Mouse (Mus musculus) adrenal gland, adult (tissue): ENCODE data around the gene Macf1.
"Not testable (repeated sequence)": the region's sequence is repeated elsewhere in the genome, so short reads cannot be mapped to it uniquely, and the experiment has no call there.

Source experiments
- DNase-seq, 2 experiments: peaks; one replicate each; pipeline ENCODE4 v3.0.0; 2022 to 2023; ENCODE audit warnings: low spot score in 1 of 2; ENCODE audit not compliant: inconsistent age in 2 of 2

The Macf1 gene

DNA sequence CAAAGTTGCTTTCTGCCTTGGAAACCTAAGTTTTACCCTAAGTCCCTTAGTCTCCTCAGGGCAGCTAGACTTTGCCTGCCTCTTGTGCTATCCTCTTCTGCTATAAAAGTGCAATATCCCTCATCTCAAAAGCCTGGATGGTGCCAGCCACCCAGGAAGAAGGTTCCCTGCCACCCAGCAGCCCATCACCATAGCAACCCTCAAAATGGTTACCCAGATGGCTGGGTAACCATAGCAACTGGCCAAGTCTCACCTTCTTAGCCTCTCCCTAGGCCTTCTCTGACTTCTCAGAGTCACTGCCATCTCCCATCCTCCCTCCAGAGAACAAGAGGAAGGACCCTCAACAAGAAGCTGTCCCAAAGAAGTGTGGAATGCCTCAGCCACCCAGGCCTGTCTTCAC lies 13.6 kb downstream of the Macf1 start:
- DNase-seq, result no peak

DNA sequence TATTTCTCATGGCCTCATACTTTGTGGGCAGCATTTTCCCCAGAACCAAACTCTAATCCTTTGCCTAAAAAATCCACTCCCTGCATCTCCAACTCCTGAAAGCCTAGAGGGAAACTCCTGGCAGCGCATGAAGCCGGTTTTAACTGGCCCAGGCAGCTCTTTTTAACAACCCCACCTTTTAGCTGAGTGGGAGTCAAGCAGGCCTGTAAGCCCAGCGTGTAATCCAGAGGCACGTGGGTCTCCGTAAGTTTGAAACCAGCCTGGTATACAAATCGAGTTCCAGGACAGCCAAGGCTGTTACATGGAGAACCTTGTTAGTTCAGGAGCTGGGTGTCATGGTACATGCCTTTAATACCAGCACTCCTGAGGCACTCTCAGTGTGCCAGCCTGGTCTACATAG lies 14.5 kb downstream of the Macf1 start:
- no peak for DNase-seq

GRCm38 (mm10) chr4:123667260-123667867 lies 16.8 kb downstream of the Macf1 start:
- DNase-seq, result peak; percentile 77 to 96

DNA sequence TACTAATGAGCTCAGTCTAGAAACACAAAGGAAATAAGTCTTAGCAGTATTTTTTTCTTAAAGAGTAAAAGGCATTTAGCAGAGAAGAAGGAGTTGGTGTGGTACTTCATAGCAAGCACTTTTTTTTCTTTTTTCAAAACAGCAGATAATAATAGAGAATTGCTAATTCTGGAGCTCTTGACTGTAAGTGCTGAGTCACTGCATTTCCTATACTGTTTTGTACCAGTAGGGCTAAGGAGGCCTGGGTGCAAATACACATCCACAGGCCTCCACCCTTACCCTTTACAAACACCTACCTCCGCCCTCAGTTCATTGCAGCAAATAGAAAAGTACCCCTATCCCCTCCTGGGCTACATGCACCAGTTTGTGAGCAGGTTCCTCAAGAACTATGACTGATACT lies 17.6 kb downstream of the Macf1 start:
- DNase-seq, result peak in 1 of 2 experiments; percentile 41

GRCm38 (mm10) chr4:123665681-123666278 lies 18.4 kb downstream of the Macf1 start:
- DNase-seq, result peak in 1 of 2 experiments; percentile 45

DNA sequence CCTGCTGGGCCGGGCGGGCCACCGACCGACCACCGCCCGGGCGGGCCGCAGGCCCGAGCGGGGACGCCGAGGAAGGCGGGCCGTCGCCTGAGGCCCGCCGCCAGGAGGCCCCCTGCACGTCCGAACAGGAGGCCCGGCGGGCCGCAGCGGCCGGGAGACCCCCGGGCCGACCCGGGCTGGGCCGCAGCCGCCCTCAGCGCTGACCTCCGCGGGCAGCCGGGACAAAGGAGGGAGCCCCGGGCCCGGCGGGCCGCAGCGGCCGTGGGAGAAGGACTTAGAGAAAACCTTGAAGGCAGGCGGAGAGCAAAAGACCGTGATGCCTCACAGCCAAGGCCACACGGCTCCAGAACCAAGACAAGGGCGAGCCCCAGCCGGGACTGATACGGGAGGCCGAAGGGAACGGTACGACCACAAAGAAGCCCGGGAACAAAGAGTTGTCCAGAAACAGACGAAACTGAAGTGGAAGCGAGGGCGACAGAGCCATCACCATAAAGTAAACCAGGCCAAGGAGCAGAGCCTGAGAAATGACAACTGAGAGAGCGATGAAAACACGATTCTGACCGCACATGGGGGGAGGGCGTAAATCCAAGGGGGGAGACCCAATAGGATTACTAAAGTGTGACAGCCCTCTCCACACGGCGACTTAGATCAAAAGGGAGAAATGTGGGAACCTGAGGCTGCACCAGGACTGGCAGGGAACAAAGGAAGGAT lies 19.1 kb downstream of the Macf1 start:
- DNase-seq, result peak; percentile 77 to 93

DNA sequence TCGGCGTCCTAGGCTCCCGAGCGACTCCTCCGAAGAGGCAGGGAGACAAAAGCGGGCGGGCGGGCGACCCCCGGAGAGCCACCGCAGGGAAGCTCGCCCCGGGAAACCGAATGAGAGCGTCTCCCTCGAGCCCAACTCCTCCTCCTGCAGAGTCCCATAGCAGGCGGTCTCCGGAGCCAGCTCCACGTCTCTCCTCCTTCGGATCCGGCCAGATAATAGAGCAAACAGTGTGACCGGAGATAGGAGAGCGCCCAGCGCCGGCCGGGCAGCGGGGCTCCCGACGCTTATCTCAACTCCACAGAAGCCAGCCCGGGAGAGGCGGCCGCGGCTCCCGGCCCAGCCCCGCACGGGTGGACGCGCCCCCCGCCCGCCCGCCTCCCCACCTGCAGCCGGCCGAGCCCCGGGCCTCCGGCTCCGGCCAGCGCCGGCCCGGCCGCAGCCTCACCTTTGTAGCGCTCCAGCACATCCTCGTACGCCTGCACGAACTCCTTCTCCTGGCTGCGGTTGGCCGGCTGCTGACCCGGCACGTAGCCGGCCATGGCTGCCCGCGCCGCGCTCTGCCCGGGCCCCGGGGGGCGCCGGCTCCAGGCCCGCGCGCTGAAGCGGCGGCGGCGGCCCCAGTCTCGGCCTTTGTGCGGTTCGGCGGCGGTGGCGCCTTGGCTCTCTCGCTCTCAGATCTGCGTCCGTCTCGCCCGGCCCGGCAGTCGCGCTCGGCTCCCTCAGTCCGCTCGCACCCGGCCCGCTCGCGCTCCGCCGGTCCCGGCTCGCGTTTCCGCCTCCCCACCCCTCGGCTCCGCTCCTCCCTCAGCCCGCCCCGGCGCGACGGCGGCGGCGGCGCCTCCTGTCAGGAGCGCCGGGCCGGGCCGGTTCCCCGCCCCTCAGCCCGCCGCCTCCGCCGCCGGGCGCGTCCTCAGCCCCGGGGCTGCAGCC lies 19.9 kb downstream of the Macf1 start:
- peak; percentile 87 to 93 for DNase-seq

DNA sequence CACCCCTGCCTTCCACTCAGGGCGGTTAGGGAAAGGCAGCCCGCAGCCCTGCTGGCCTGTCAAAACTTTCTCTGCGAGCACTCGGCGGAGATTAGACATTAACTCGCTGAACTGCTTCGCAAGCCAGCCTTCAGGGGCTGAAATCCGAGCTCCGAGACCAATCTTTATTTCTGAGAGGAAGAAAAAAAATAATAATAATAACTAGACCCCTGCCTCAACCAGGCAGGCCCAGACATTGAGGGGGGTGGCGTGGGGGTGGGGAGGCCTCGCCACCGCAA lies 20.5 kb downstream of the Macf1 start:
- DNase-seq, result peak; percentile 46 to 72

DNA sequence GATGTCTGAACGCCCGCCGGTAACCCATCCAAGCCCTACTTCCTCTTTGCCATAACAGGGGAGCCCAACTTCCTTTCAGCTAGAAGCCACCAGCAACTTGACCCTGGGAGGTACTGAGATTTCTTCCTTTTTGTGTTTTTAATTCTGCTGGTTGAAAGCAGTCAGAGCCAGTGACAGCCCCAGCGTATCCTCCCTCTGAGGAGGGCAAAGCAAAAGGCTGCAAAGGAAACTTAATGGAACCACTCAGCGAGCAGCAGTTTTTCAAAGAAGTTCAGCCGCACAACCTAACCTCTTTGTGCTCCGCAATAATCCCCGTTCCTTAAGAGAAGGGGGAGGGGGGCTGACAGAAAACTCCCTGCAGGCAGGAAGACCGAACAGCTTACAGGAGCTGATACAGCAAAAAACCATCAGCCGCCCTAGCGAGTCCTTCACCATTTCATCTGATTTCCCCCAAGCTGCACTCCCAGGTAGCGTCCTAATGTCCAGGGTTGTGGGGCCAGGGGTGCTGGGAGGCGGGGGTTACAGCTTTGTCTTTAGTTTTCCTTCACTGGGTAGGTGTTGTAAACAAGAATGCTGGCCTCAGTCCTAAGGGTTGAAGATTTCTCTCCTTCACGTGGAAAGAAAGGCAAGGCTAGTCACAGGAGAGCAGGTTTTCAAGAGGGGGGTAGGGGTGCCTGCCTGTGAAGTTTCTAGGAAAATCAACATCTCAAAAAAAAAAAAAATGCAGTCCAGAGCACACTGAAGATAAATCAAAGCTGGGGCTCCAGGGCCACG lies 21.1 kb downstream of the Macf1 start:
- peak; percentile 38 to 73 for DNase-seq

- DNase-seq, result no peak
Measured at GRCm38 (mm10) chr4:123658175-123658574, 26.0 kb downstream of the Macf1 start.

DNA sequence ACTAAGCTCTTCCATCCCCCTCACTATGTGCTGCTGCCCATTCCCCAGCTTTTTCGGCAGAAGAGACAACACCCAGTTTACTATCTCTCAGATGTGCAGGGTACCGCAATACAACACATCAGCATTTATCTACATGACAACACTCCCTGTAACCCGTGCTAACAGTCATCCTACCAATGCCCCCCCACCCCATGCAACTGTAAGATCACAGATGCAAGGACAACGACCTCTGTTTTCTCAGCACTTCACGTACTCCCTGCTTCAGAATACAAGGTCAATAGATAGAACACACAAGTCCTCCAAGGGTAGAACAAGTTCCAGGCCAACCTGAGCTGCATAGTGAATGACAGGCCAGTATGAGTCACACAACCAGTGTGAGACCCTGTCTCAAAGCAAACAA lies 28.9 kb downstream of the Macf1 start:
- peak; percentile 63 to 65 for DNase-seq

- no peak for DNase-seq
Measured at GRCm38 (mm10) chr4:123654566-123654965, 29.6 kb downstream of the Macf1 start.

DNA sequence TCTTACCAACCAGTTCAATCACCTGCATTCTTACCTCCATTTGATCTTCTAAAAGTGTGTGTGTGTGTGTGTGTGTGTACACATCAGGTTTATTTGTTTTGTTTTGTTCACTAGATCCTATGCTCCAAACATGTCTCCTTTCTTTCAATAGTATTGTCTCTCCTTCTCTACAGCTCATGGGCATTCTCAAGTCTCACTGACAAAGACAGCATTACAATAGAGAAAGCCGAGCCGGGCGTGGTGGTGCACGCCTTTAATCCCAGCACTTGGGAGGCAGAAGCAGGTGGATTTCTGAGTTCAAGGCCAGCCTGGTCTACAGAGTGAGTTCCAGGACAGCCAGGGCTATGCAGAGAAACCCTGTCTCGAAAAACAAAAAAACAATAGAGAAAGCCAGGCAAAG lies 30.7 kb downstream of the Macf1 start:
- not testable (repeated sequence) for DNase-seq

DNA sequence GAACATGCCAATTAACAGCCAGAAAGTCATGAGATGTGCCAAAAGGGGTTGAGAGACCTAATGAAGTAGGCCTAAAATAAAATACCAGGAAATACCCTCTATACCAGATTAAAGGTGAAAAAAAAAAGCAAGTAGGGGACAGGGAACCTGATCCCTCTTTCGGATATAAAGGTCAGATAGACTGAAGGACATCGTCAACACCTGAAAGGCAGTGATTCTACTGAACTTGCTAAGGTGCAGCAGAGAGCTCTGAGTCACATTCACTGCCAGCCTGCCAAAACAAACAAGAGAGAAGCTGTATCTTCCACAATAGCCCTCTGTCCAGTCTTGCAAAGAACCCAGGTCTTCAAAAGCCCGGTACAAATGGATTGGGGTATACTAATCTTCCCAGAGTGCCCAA lies 32.0 kb downstream of the Macf1 start:
- peak in 1 of 2 experiments; percentile 75 for DNase-seq

DNA sequence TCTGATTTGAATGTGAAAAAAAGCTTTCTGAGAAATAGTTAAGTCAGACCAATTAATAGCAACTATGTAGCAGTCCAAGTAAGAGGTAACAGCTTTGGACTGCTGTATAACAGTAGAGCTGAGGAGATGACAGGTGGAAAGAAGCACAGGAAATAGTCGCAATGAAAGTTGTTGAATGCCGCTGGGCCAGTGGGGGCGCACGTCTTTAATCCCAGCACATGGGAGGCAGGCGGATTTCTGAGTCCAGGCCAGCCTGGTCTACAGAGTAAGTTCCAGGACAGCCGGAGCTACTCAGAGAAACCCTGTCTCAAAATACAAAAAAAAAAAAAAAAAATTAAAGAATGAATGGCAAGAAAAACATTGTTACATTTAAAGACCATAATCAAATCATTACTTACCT lies 35.0 kb downstream of the Macf1 start:
- DNase-seq, result no peak

DNA sequence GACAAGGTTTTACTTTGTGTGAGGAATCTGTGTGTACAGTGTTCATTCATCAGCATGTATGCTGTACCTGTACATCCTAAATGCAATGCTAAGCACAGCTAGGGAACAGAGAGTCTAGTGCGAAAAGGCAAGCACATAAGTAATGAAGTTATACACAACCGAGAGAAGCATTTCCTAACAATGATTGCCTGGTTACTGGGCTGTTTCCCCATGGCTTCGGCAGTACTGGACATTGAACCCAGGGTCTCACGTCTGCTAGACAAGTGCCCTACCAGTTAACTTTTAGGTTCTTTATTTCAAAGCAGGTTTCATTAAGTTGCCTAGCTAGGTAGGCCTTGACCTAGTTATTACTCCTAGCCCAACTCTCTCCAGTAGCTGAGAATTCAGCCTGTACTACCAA lies 36.5 kb downstream of the Macf1 start:
- peak in 1 of 2 experiments; percentile 63 for DNase-seq

GRCm38 (mm10) chr4:123647109-123647508 lies 37.1 kb downstream of the Macf1 start:
- no peak for DNase-seq

DNA sequence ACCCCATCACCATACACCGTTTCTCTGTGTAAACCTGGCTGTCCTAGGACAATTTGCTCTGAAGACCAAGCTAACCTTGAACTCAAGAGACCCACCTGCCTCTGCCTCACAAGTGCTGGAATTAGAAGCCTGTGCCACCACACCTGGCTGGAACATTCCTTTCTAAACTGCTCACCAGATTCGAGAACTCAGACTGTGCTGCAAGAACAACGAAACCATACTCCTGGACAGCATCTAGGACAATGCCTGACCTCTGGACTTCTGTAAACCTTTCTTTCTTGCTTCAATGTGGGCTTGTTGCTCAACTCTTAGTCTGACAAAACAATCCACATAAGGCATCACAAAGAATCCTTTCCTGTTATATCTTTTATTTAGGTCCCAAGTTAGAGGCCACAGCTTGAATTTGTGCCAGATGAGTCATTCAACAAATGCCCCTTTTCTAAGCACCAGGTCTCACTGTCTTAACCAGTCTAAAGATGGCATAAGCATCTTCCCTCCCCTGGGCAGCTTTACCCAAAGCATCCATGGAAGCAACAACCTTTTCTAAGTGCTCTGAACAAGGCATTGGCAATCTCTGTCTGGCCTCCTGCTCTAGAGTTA lies 38.8 kb downstream of the Macf1 start:
- DNase-seq, result peak in 1 of 2 experiments; percentile 76

GRCm38 (mm10) chr4:123643561-123643960 lies 40.6 kb downstream of the Macf1 start:
- DNase-seq, result no peak

GRCm38 (mm10) chr4:123642877-123643276 lies 41.3 kb downstream of the Macf1 start:
- DNase-seq, result no peak
